Mouse (Mus musculus) heart, embryonic 10.5 days (tissue): Measurements from ENCODE around the gene Emc9. TPM values are rescaled to one million over a fixed set of nuclear protein-coding genes. Genes with fewer than 3 reads are reported as not detected.

Experiments used
- DNase-seq: peaks from one replicate; pipeline ENCODE4 v3.0.0-alpha.2; 2017; ENCODE audit warnings: low spot score
- H3K27ac ChIP-seq: fragments of 300-500 bp; sonication (generic); 2 replicates; pipeline ENCODE4 v1.5.1; 2016; ENCODE audit warnings: mild to moderate bottlenecking
- H3K27me3 ChIP-seq: fragments of 300-500 bp; sonication (generic); 2 replicates; pipeline ENCODE4 v1.6.1; 2016; ENCODE audit warnings: mild to moderate bottlenecking; ENCODE audit not compliant: poor library complexity, insufficient read depth, severe bottlenecking
- H3K36me3 ChIP-seq: fragments of 300-500 bp; sonication (generic); 2 replicates; pipeline ENCODE4 v1.6.1; 2016; ENCODE audit warnings: mild to moderate bottlenecking, moderate library complexity
- H3K4me1 ChIP-seq: fragments of 300-500 bp; sonication (generic); 2 replicates; pipeline ENCODE4 v1.6.1; 2016; ENCODE audit warnings: mild to moderate bottlenecking
- H3K4me3 ChIP-seq: fragments of 300-500 bp; sonication (generic); 2 replicates; pipeline ENCODE4 v1.5.1; 2016; ENCODE audit warnings: mild to moderate bottlenecking, moderate library complexity
- H3K9me3 ChIP-seq: fragments of 300-500 bp; sonication (generic); 2 replicates; pipeline ENCODE4 v1.6.1; 2016; ENCODE audit warnings: mild to moderate bottlenecking, moderate library complexity
- WGBS: fragments of 180-500 bp; shearing (Covaris S2); methylation state at CpG from one replicate; pipeline ENCODE4 v1.1.7; 2016; 5-methylcytosine and 5-hydroxymethylcytosine counted together
- polyA plus RNA-seq: library from polyadenylated mRNA; unstranded; fragments of >200 nt; fragmentation: Nextera tagmentation; extraction: Ambion mirVana; gene quantifications from 2 replicates; pipeline ENCODE4 v1.2.1, GENCODE M21; 2016

Emc9 gene
- polyA plus RNA-seq, 1 experiment from 2014 or later = 17.1 TPM

- Histone ChIP-seq H3K36me3 (peaks cover 86% of the 10 kb centered on the region), H3K4me3 (peak overlapping the region; percentile 57; the same call in 1 of the 2 replicates), H3K27ac (no peak overlapping the region), H3K4me1 (peaks cover 20% of the 10 kb centered on the region), H3K9me3 (no peaks in the 10 kb centered on the region), H3K27me3 (no peaks in the 10 kb centered on the region)
- no peak for DNase-seq
- 93% methylated on average over 11 of the region's 11 CpGs for WGBS
Measured at GRCm38 (mm10) chr14:55604823-55605222, 19.7 kb upstream of the Emc9 start.

DNA sequence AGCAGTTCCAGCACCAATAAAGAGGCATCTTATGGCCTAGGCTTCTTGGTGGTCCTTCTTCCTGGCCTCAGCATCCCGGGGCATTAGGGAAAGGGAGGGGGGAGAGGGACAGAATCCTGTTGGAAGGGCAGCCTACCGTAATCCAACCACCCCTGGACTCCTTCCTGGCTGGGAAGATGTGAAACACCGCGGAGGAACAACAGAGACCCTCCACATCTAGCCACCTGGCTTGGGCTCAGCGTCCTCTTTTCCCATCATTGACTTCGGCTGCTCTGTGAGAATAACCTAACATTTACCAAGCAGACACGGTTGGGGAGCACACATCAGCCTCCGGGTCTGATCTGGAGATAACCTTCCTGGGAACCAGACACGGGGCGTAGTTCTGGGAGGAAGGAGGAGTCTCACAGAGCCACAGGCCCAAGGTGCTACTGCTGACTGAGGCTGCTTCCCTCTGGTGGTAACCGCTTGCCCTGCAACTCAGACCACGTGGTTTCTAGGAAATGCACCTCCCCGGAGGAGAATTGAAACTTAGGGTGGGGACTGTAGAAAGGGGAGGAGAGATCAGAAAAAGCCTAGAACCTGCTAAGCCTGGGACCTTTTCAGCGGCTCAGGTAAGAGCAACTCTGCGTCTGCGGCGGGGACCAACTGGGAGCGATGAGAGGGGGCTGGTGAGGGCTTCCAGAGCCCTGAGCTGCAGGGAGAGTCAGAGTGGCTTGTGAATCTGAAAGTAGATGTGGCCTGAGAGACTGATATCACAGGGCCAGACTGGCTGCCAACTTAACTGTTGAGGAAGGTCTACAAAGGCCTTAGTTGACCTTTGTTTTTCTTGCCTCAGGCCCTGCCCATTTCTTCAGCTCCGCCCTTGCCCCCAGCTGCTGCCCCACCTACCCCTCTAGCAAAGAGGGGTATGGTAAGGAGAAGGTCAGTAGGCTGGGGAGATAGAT is 18.8 kb upstream of the Emc9 start:
- H3K9me3 ChIP-seq = no peaks in the 10 kb centered on the region

GRCm38 (mm10) chr14:55603271-55603632 is 18.1 kb upstream of the Emc9 start, which contains the start of gene Irf9:
Irf9 (plus strand) TSS chr14:55603571.
- Histone ChIP-seq H3K9me3 (no peaks in the 10 kb centered on the region), H3K4me1 (peaks cover 20% of the 10 kb centered on the region), H3K27me3 (no peaks in the 10 kb centered on the region), H3K27ac (peak within 1 kb of the TSS; percentile 89), H3K4me3 (peak within 1 kb of the TSS; percentile 57), H3K36me3 (peaks cover 86% of the 10 kb centered on the region)
- no peak for DNase-seq
- 80% methylated on average over 7 of the region's 7 CpGs for WGBS

More for the DNA sequence above, 18.8 kb upstream of the Emc9 start:
- Histone ChIP-seq H3K27me3 (no peaks in the 10 kb centered on the region), H3K36me3 (peaks cover 86% of the 10 kb centered on the region), H3K4me3 (peak overlapping the region; percentile 57), H3K27ac (peak overlapping the region; percentile 89), H3K4me1 (peaks cover 20% of the 10 kb centered on the region)
- WGBS = 20% methylated on average over 19 of the region's 19 CpGs
- peak; percentile 96 for DNase-seq

DNA sequence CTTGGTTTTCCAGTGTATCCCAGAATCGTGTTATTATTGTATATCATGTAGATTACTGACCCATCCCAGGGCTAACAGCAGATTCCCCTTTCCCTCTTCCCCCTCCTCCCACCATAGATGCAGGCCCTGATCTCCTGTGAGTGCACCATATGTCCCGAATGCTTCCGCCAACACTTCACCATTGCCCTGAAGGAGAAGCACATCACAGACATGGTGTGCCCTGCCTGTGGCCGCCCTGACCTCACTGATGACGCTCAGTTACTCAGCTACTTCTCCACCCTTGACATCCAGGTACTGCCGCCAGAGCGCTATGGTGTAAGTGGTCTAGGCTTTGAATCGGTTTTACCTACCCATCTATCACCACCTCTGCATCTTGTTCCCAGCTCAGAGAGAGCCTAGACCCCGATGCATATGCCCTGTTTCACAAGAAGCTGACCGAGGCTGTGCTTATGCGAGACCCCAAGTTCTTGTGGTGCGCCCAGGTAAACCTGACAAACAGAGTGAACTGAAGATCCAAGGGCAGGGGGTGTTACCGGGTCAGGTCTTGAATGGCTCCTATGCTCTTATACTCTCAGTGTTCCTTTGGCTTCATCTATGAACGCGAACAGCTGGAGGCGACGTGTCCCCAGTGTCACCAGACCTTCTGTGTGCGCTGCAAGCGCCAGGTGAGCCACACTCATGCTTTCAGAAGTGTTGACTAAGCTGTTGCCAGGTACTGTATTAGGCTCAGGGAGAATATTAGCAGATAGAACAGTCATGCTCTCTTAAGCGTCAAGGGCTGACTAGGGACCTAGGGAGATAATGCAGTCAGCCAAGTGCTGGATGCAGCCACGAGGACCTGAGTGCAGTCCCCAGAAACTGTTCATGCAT is 13.7 kb upstream of the Emc9 start:
- no peak overlapping the region for H3K27ac ChIP-seq
- H3K27me3 ChIP-seq = no peaks in the 10 kb centered on the region
- H3K4me1 ChIP-seq = peaks cover 15% of the 10 kb centered on the region
- peak; percentile 73 for DNase-seq
- H3K4me3 ChIP-seq = no peak overlapping the region
- 93% methylated on average over 21 of the region's 21 CpGs for WGBS
- peaks cover 95% of the 10 kb centered on the region for H3K36me3 ChIP-seq
- no peaks in the 10 kb centered on the region for H3K9me3 ChIP-seq

DNA sequence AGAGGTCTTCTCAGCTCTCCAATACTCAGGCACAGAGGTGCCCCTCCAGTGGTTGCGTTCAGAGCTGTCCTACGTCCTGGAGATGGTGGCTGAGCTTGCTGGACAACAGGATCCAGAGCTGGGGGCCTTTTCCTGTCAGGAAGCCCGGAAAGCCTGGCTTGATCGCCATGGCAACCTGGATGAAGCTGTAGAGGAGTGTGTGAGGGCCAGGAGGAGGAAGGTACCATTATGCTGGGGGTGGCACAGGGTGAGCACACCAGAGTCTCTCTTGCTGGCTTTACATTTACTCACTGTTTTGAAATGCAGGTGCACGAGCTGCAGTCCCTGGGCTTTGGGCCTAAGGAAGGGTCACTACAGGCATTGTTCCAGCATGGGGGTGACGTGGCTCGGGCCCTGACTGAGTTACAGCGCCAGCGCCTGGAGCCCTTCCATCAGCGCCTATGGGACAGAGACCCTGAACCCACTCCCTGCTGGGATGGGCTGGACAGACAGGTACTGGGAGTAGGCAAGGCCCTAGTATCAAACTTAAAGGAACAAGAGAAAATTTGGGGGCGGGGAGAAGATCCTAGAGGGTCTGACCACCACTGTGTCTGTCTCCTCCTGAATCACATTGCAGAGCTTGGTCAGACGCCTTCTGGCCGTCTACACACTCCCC is 11.1 kb upstream of the Emc9 start:
- H3K27me3 ChIP-seq = no peaks in the 10 kb centered on the region
- peaks cover 24% of the 10 kb centered on the region for H3K4me1 ChIP-seq
- H3K4me3 ChIP-seq = 0 out of 2 replicates have a peak overlapping the region, but pooled peaks have one; percentile 1
- no peaks in the 10 kb centered on the region for H3K9me3 ChIP-seq
- H3K27ac ChIP-seq = no peak overlapping the region
- WGBS = 80% methylated on average over 13 of the region's 13 CpGs
- H3K36me3 ChIP-seq = peaks cover 71% of the 10 kb centered on the region
- peak; percentile 74 for DNase-seq

DNA sequence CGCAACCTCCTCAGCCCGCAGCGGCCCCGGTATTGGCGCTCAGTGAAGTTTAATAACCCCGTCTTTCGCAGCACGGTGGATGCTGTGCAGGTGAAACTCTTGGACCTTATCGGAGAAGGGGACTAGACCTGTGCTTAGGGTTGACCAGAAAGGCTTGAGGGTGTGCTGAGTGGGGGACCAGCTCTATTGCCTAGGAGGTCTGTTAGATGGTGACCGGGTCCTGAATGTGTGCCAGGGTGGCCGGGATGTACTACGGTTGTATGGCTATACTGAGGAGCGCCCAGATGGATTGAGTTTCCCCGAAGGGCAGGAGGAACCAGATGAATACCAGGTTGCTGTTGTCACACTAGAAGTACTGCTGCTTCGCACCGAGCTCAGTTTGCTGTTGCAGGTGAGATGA is 7.1 kb upstream of the Emc9 start:
- peaks cover 31% of the 10 kb centered on the region for H3K4me1 ChIP-seq
- no peak for DNase-seq
- peak overlapping the region; percentile 96 for H3K27ac ChIP-seq
- H3K4me3 ChIP-seq = peak overlapping the region; percentile 98
- no peaks in the 10 kb centered on the region for H3K9me3 ChIP-seq
- H3K36me3 ChIP-seq = peaks cover 45% of the 10 kb centered on the region
- WGBS = 7% methylated on average over 16 of the region's 16 CpGs
- H3K27me3 ChIP-seq = no peaks in the 10 kb centered on the region

GRCm38 (mm10) chr14:55591331-55591891 is 6.3 kb upstream of the Emc9 start, which contains the start of gene Rnf31:
Rnf31 (plus strand) TSS chr14:55591708.
- H3K4me3 ChIP-seq = peak within 1 kb of the TSS; percentile 98
- peak; percentile 98 for DNase-seq
- H3K27me3 ChIP-seq = no peaks in the 10 kb centered on the region
- peak within 1 kb of the TSS; percentile 96 for H3K27ac ChIP-seq
- WGBS = under 1% methylated on average over 33 of the region's 33 CpGs
- H3K9me3 ChIP-seq = no peaks in the 10 kb centered on the region
- H3K4me1 ChIP-seq = peaks cover 31% of the 10 kb centered on the region
- H3K36me3 ChIP-seq = peaks cover 40% of the 10 kb centered on the region

DNA sequence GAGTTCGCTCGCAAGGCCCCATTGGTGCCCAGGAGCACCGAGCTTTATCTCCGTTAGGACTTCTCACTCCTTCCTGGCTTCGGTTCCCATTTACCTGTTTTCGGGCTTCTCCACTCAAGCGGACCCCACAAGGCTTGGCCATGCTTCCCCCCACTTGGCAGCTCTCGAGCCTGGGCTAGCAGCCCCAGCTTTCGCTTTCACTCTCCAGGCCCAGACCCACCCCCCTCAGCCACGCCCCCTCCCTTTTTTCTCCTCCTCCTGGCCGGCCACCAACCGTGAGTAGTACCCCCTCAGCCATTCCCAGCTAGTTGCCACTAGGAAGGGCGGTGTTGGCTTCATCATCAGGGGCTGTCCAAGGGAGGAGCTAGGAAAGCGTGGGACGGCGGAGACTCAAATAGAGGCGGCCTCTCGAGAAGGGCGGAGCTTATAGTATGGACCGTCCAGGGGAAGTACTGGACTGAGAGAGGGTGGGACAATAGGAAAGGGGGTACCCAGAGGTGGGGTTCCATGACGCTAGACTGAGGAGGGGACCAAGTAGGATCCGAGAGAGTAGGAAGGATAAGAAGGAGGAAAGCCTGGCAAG is 5.7 kb upstream of the Emc9 start, which contains the start of gene Psme2:
TSS of gene Psme2 (minus strand) at position 366 of the 583 bp plus-strand sequence.
- Histone ChIP-seq H3K36me3 (peaks cover 34% of the 10 kb centered on the region), H3K4me3 (peak within 1 kb of the TSS; percentile 98), H3K9me3 (no peaks in the 10 kb centered on the region), H3K27ac (peak within 1 kb of the TSS; percentile 96), H3K4me1 (peaks cover 31% of the 10 kb centered on the region), H3K27me3 (no peaks in the 10 kb centered on the region)
- peak; percentile 98 for DNase-seq
- 1% methylated on average over 22 of the region's 22 CpGs for WGBS

- peaks cover 38% of the 10 kb centered on the region for H3K4me1 ChIP-seq
- WGBS = 81% methylated on average over 11 of the region's 11 CpGs
- peaks cover 25% of the 10 kb centered on the region for H3K36me3 ChIP-seq
- H3K27me3 ChIP-seq = no peaks in the 10 kb centered on the region
- peak overlapping the region; percentile 96 for H3K27ac ChIP-seq
- peak overlapping the region; percentile 98 for H3K4me3 ChIP-seq
- H3K9me3 ChIP-seq = no peaks in the 10 kb centered on the region
- no peak for DNase-seq
Measured at GRCm38 (mm10) chr14:55589771-55590448, 4.8 kb upstream of the Emc9 start.

GRCm38 (mm10) chr14:55589271-55589670 is 4.2 kb upstream of the Emc9 start:
- 84% methylated on average over 5 of the region's 5 CpGs for WGBS
- Histone ChIP-seq H3K27me3 (no peaks in the 10 kb centered on the region), H3K36me3 (peaks cover 19% of the 10 kb centered on the region), H3K27ac (no peak overlapping the region), H3K9me3 (no peaks in the 10 kb centered on the region), H3K4me3 (no peak overlapping the region), H3K4me1 (peaks cover 44% of the 10 kb centered on the region)
- no peak for DNase-seq

DNA sequence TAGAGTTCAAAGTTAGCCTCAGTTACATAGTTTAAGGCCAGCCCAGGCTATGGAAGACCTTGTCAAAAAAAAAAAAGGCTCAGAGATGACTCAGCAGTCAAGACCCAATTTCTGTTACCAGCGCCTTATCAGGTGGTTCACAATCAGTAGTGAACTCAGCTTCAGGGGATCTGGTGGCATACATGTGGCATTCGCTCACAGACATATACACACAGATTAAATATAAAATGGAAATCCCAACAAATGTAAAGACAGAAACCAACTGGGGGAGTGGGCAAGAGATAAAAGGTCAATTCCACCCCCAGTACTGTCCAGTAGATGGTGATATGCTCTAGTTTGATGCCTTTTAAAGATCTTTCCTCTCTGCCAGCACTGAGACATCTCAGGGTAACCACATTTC is 1.0 kb upstream of the Emc9 start:
- Histone ChIP-seq H3K27ac (peak overlapping the region; percentile 88), H3K4me3 (no peak overlapping the region), H3K9me3 (no peaks in the 10 kb centered on the region), H3K27me3 (no peaks in the 10 kb centered on the region), H3K36me3 (peaks cover 25% of the 10 kb centered on the region), H3K4me1 (peaks cover 28% of the 10 kb centered on the region)
- 80% methylated on average over 2 of the region's 2 CpGs for WGBS
- DNase-seq = no peak
